Mouse (Mus musculus) urinary bladder, postnatal 36 days (tissue): ENCODE data around the gene Cisd3.
A peak's percentile ranks its signal among the peaks of the same experiment; 100 is the strongest.
"Not testable (repeated sequence)": the region's sequence is repeated elsewhere in the genome, so short reads cannot be mapped to it uniquely, and the experiment has no call there.

ENCODE experiments used
- DNase-seq, 2 experiments: peaks; one replicate each; pipeline ENCODE4 v3.0.0; 2022; ENCODE audit warnings: low spot score in 2 of 2, mixed read lengths in 1 of 2

Cisd3 gene

GRCm38 (mm10) chr11:97711200-97711900 is 25.7 kb downstream of the Cisd3 start:
- DNase-seq, result no peak

GRCm38 (mm10) chr11:97712286-97712685 is 26.7 kb downstream of the Cisd3 start:
- no peak for DNase-seq

- DNase-seq, result no peak
Measured at GRCm38 (mm10) chr11:97713896-97714295, 28.3 kb downstream of the Cisd3 start.

- no peak for DNase-seq
Measured at GRCm38 (mm10) chr11:97714356-97714755, 28.7 kb downstream of the Cisd3 start.

GRCm38 (mm10) chr11:97714784-97715760 is 29.4 kb downstream of the Cisd3 start:
- DNase-seq, result peak in 1 of 2 experiments; percentile 50

GRCm38 (mm10) chr11:97716021-97716420 is 30.4 kb downstream of the Cisd3 start:
- no peak for DNase-seq

- DNase-seq, result no peak
Measured at GRCm38 (mm10) chr11:97717369-97718280, 32.0 kb downstream of the Cisd3 start.

- no peak for DNase-seq
Measured at GRCm38 (mm10) chr11:97718281-97718860, 32.7 kb downstream of the Cisd3 start.

- DNase-seq, result no peak
Measured at GRCm38 (mm10) chr11:97719041-97719440, 33.4 kb downstream of the Cisd3 start.

- no peak for DNase-seq
Measured at GRCm38 (mm10) chr11:97721338-97721737, 35.7 kb downstream of the Cisd3 start.

GRCm38 (mm10) chr11:97723709-97724108 is 38.1 kb downstream of the Cisd3 start:
- no peak for DNase-seq

- DNase-seq, result no peak
Measured at GRCm38 (mm10) chr11:97728311-97728710, 42.7 kb downstream of the Cisd3 start.

GRCm38 (mm10) chr11:97728730-97729129 is 43.1 kb downstream of the Cisd3 start:
- DNase-seq, result no peak

GRCm38 (mm10) chr11:97733689-97734088 is 48.1 kb downstream of the Cisd3 start:
- no peak for DNase-seq

GRCm38 (mm10) chr11:97734810-97735209 is 49.2 kb downstream of the Cisd3 start:
- not testable (repeated sequence) for DNase-seq

GRCm38 (mm10) chr11:97736645-97737044 is 51.0 kb downstream of the Cisd3 start:
- no peak for DNase-seq

GRCm38 (mm10) chr11:97737600-97737999 is 52.0 kb downstream of the Cisd3 start:
- DNase-seq, result no peak
